In genomic region chr5:32182885-32183629, GRCm38 (mm10) we compare ENCODE assay signal across 15 mouse cellular contexts. TPM values are rescaled to one million over a fixed set of nuclear protein-coding genes. Genes with fewer than 3 reads are reported as not detected.
A peak's percentile ranks its signal among the peaks of the same experiment; 100 is the strongest.
DNase-seq lines count a peak whose midpoint lies in the region; ATAC-seq and TF ChIP-seq lines count a peak whose summit lies in the region.
"Had no signal": no experiment of that assay in that cellular context is flagged by ENCODE, and none has a peak within 500 bp of the region (broad histone marks: within the 10 kb centered on the region; RNA-seq: fewer than 3 reads in every experiment).

No protein-coding gene starts in this region.

- no peak for DNase-seq in heart, postnatal 36 days
- peak; percentile 39 for DNase-seq in ES-E14 (ENCODE audit: low read depth, low spot score)
- DNase-seq in large intestine, adult 2 months (ENCODE audit: low read depth, low spot score): peak; percentile 85
- DNase-seq in spleen, adult 18-20 months: no peak
- DNase-seq in thymus, postnatal 25 days: no peak
- no peak for DNase-seq in forebrain, embryonic 11.5 days (ENCODE audit: low spot score)
- DNase-seq: gastrocnemius, postnatal 10 days; layer of hippocampus, adult 9-11 months; right cerebral cortex, postnatal 25 days had no signal

- no peak overlapping the region for H3ac ChIP-seq in myocyte (ENCODE audit: control insufficient read depth, insufficient read length)

- peaks cover 9 to 12% of the 10 kb centered on the region in 2 experiments for H3K4me1 ChIP-seq in heart, embryonic 14.5 days (ENCODE audit: control insufficient read depth in 2 of 2, insufficient read depth in 2 of 2, low read length in 2 of 2)
- peaks cover 3 to 5% of the 10 kb centered on the region in 2 experiments; a peak in 2 of 4 replicates for H3K4me1 ChIP-seq in ES-E14 (ENCODE audit: control insufficient read depth in 2 of 2, insufficient read depth in 2 of 2, low read length in 2 of 2, poor library complexity in 1 of 2)
- no peaks in the 10 kb centered on the region for H3K4me1 ChIP-seq in forebrain, embryonic 11.5 days (replicated peaks; ENCODE audit: control insufficient read depth, insufficient read depth, low read length)

- no peaks in the 10 kb centered on the region for H3K36me3 ChIP-seq in heart, embryonic 14.5 days (ENCODE audit: control insufficient read depth, insufficient read depth, low read length)
- H3K36me3 ChIP-seq in ES-E14 (ENCODE audit: control insufficient read depth, insufficient read depth, low read length, poor library complexity, severe bottlenecking) (no peaks in the 10 kb centered on the region), myocyte (ENCODE audit: control insufficient read depth, insufficient read depth) (no peaks in the 10 kb centered on the region)
- H3K36me3 ChIP-seq in forebrain, embryonic 11.5 days (ENCODE audit: control insufficient read depth, insufficient read depth, low read length): no peaks in the 10 kb centered on the region

- no peak for TF ChIP-seq POLR2A in myocyte (IDR thresholded peaks at IDR 0.05; ENCODE audit: insufficient read length, low read depth)

- no peak overlapping the region for H3K4me3 ChIP-seq in heart, embryonic 14.5 days (ENCODE audit: control insufficient read depth in 1 of 2, insufficient read depth in 1 of 2, low read depth in 1 of 2, low read length in 2 of 2)
- no peak overlapping the region for H3K4me3 ChIP-seq in ES-E14 (ENCODE audit: insufficient read depth in 1 of 2, low read depth in 1 of 2, low read length in 2 of 2, poor library complexity in 1 of 2, severe bottlenecking in 1 of 2)
- no peak overlapping the region for H3K4me3 ChIP-seq in myocyte
- no peak overlapping the region for H3K4me3 ChIP-seq in forebrain, embryonic 11.5 days (ENCODE audit: low read depth, low read length)

- in situ Hi-C loops in ES-E14 (cut with MboI; ENCODE audit: low sequenced_read_pairs in 2 of 2, unreplicated experiment in 2 of 2): loop anchor here in 1 of 2 experiments (25.0 kb wide), 1 partner anchor 596 kb away; the partner anchor contains the start of gene Mrpl33

- H3K27me3 ChIP-seq in heart, embryonic 14.5 days (ENCODE audit: control insufficient read depth, insufficient read depth, low read length): no peaks in the 10 kb centered on the region
- no peaks in the 10 kb centered on the region for H3K27me3 ChIP-seq in myocyte (ENCODE audit: control insufficient read depth, insufficient read depth, insufficient read length)
- no peaks in the 10 kb centered on the region for H3K27me3 ChIP-seq in forebrain, embryonic 11.5 days (ENCODE audit: control insufficient read depth, insufficient read depth, low read length)

- H3K9ac ChIP-seq in heart, embryonic 14.5 days (ENCODE audit: low read length): no peak overlapping the region
- H3K9ac ChIP-seq in ES-E14 (ENCODE audit: insufficient read depth, low read depth, low read length, poor library complexity, severe bottlenecking): no peak overlapping the region
- H3K9ac ChIP-seq in forebrain, embryonic 11.5 days (ENCODE audit: low read length): no peak overlapping the region

- WGBS in heart, embryonic 14.5 days: 64% methylated on average over 4 of the region's 4 CpGs
- 25% methylated on average over 4 of the region's 4 CpGs for WGBS in large intestine, adult 2 months
- 74% methylated on average over 4 of the region's 4 CpGs for WGBS in forebrain, embryonic 11.5 days

- no peak overlapping the region for H3K4me2 ChIP-seq in heart, embryonic 14.5 days (ENCODE audit: low read length)
- no peak overlapping the region for H3K4me2 ChIP-seq in myocyte (ENCODE audit: low read depth)
- no peak overlapping the region for H3K4me2 ChIP-seq in forebrain, embryonic 11.5 days (ENCODE audit: low read depth, low read length, severe bottlenecking)

- H3K27ac ChIP-seq in heart, embryonic 14.5 days (replicated peaks in 1 of 2; ENCODE audit: control insufficient read depth in 1 of 2, insufficient read depth in 1 of 2, low read depth in 2 of 2, low read length in 2 of 2): no peak overlapping the region
- no peak overlapping the region for H3K27ac ChIP-seq in ES-E14 (ENCODE audit: insufficient read depth, low read depth, low read length, poor library complexity, severe bottlenecking)
- no peak overlapping the region for H3K27ac ChIP-seq in forebrain, embryonic 11.5 days (ENCODE audit: low read depth, low read length)
- H3K27ac ChIP-seq: macrophage had no signal

- ATAC-seq in heart, embryonic 14.5 days (ENCODE audit: insufficient number of reproducible peaks, insufficient read depth, low FRiP score, low read depth): 0 out of 2 replicates have a peak, but pooled peaks have one; percentile 12
- no peak for ATAC-seq in forebrain, embryonic 11.5 days (replicated peaks; ENCODE audit: low FRiP score)
- ATAC-seq: hindbrain, embryonic 16.5 days had no signal

- no peaks in the 10 kb centered on the region for H3K9me3 ChIP-seq in heart, embryonic 14.5 days (ENCODE audit: control insufficient read depth, low read length)
- H3K9me3 ChIP-seq in ES-E14 (ENCODE audit: control insufficient read depth, insufficient read depth, low read depth, low read length): no peaks in the 10 kb centered on the region
- no peaks in the 10 kb centered on the region for H3K9me3 ChIP-seq in forebrain, embryonic 11.5 days (ENCODE audit: control insufficient read depth, low read length)

- no peaks in the 10 kb centered on the region for H3K79me2 ChIP-seq in myocyte (ENCODE audit: control insufficient read depth, insufficient read depth)

- intact Hi-C loops in heart, postnatal 36 days (cut with DNase I): no loop called here

TF ChIP-seq in ES-E14, 5 proteins besides CTCF, POLR2A, EP300 and RAD21:
- no peak for TF ChIP-seq CHD2 (IDR thresholded peaks at IDR 0.05; ENCODE audit: low read depth, low read length)
- no peak for TF ChIP-seq MAFK (IDR thresholded peaks at IDR 0.05; ENCODE audit: insufficient read depth, low read depth, low read length)
- no peak for TF ChIP-seq HCFC1 (IDR thresholded peaks at IDR 0.05; ENCODE audit: borderline replicate concordance, insufficient read depth, low read length)
- no peak for TF ChIP-seq ZNF384 (IDR thresholded peaks at IDR 0.05; ENCODE audit: low read depth, low read length)
- no peak for TF ChIP-seq ZC3H11A (IDR thresholded peaks at IDR 0.05; ENCODE audit: borderline replicate concordance, low read depth, low read length)

TF ChIP-seq in myocyte, 11 proteins besides CTCF, POLR2A, EP300 and RAD21:
- TF ChIP-seq TCF3 (IDR thresholded peaks at IDR 0.05; ENCODE audit: insufficient read length, low read depth) (peak; percentile 80), E2F4 (IDR thresholded peaks at IDR 0.05; ENCODE audit: insufficient read depth) (no peak), CEBPB (IDR thresholded peaks at IDR 0.05; ENCODE audit: insufficient read depth, poor library complexity, severe bottlenecking) (peak; percentile 79; the same call in 1 of the 2 replicates), MYOG (IDR thresholded peaks at IDR 0.05; ENCODE audit: control insufficient read depth in 1 of 3, insufficient read depth in 1 of 3, insufficient read length in 2 of 3, low read depth in 2 of 3) (peak; percentile 63 to 98 (median 65)), MYOD1 (IDR thresholded peaks at IDR 0.05; ENCODE audit: control insufficient read depth in 1 of 3, insufficient read length in 2 of 3, low read depth in 2 of 3) (peak in 2 of 3 experiments; percentile 57 to 95), USF1 (IDR thresholded peaks at IDR 0.05; ENCODE audit: low read depth) (no peak), POLR2AphosphoS2 (IDR thresholded peaks at IDR 0.05; ENCODE audit: insufficient read length, low read depth) (no peak), SRF (IDR thresholded peaks at IDR 0.05; ENCODE audit: control insufficient read depth, insufficient read length, low read depth) (no peak), TCF12 (IDR thresholded peaks at IDR 0.05; ENCODE audit: insufficient read depth, poor library complexity, severe bottlenecking) (peak; percentile 62), REST (IDR thresholded peaks at IDR 0.05; ENCODE audit: insufficient read depth, insufficient read length) (no peak)

RNA-seq across cellular contexts. Expression of gene Fosl2, which starts 47.5 kb away (rescaled TPM):
- polyA plus RNA-seq in heart, embryonic 14.5 days (2014; fragmentation: Nextera tagmentation; extraction: Ambion mirVana): 2.6 and 3.1 TPM in 2 replicates
- 10 to 100 TPM; 28.4 to 35.1 TPM for total RNA-seq in heart, postnatal 36 days (2021)
- 8.9 and 15.0 TPM in 2 replicates for total RNA-seq in ES-E14 (2012; rRNA removed)
- polyA plus RNA-seq in large intestine, adult 2 months (2012; rRNA removed): 31.2 and 68.0 TPM in 2 replicates
- 30.9 TPM for polyA plus RNA-seq in myocyte (2012; fragmentation: generic; extraction: Trizol)
- 0.68 and 1.1 TPM in 2 replicates for polyA plus RNA-seq in forebrain, embryonic 11.5 days (2014; fragmentation: Nextera tagmentation; extraction: Ambion mirVana)

RNA-seq across cellular contexts. Expression of gene Plb1, which starts 49.5 kb away (rescaled TPM):
- polyA plus RNA-seq in heart, embryonic 14.5 days (2014; fragmentation: Nextera tagmentation; extraction: Ambion mirVana): 1.8 and 3.2 TPM in 2 replicates
- 1 to 10 TPM; 1.2 to 1.8 TPM for total RNA-seq in heart, postnatal 36 days (2021)
- 1.7 and 3.8 TPM in 2 replicates for total RNA-seq in ES-E14 (2012; rRNA removed)
- polyA plus RNA-seq in large intestine, adult 2 months (2012; rRNA removed): 173 and 537 TPM in 2 replicates
- 0.05 TPM for polyA plus RNA-seq in myocyte (2012; fragmentation: generic; extraction: Trizol)
- polyA plus RNA-seq in forebrain, embryonic 11.5 days (2014; fragmentation: Nextera tagmentation; extraction: Ambion mirVana): 0.24 and 0.40 TPM in 2 replicates
- total RNA-seq: monocyte, adult 5-6 weeks had no signal
- polyA plus RNA-seq: limb, embryonic 11.5 days had no signal

Comparison
In these comparisons a context has a peak if more than half of its experiments do, and no peak if none do; other contexts are left out.
1. DNase-seq: peak in ES-E14 (single experiment) and large intestine, adult 2 months (single experiment); none in heart, postnatal 36 days (0 of 2), spleen, adult 18-20 months (0 of 2), thymus, postnatal 25 days (single experiment) and forebrain, embryonic 11.5 days (single experiment).
2. RNA of gene Plb1, which starts 49.5 kb away (polyA plus RNA-seq): 173 to 537 TPM in large intestine, adult 2 months; 1.8 to 3.2 TPM in heart, embryonic 14.5 days, 0.24 to 0.40 TPM in forebrain, embryonic 11.5 days and 0.05 TPM in myocyte (single experiment); every median in the first group is over 10 times any median in the second.